Mouse (Mus musculus) CH12.LX (cell line): ENCODE results near the gene Zscan10. TPM values are rescaled to one million over a fixed set of nuclear protein-coding genes. Genes with fewer than 3 reads are reported as not detected.
A peak's percentile ranks its signal among the peaks of the same experiment; 100 is the strongest.

Experiments
- DNase-seq: peaks from one replicate; pipeline ENCODE4 v3.0.0-alpha.2; 2013; ENCODE audit errors: extremely low read depth
- H3K27ac ChIP-seq: 2 replicates; pipeline ENCODE4 v1.5.1; 2012; ENCODE audit warnings: low read depth, mild to moderate bottlenecking, control low read depth, moderate library complexity; ENCODE audit not compliant: insufficient read depth
- H3K27me3 ChIP-seq: replicated peaks from 2 replicates; pipeline ENCODE3; 2012; ENCODE audit warnings: inconsistent platforms
- H3K36me3 ChIP-seq, 2 experiments: replicated peaks in 1 of 2; 2 replicates each; pipeline versions ENCODE3 to v1.6.1; 2012; ENCODE audit warnings: inconsistent platforms in 1 of 2, low read length in 1 of 2, mild to moderate bottlenecking in 1 of 2, mixed read lengths in 1 of 2, moderate library complexity in 1 of 2; ENCODE audit not compliant: control insufficient read depth in 1 of 2, insufficient read depth in 1 of 2
- H3K4me1 ChIP-seq, 2 experiments: 2 replicates each; pipeline ENCODE4 v1.6.1; 2012; ENCODE audit warnings: inconsistent platforms in 1 of 2, moderate library complexity in 1 of 2; ENCODE audit not compliant: insufficient read depth in 2 of 2, control insufficient read depth in 1 of 2
- H3K4me2 ChIP-seq: 2 replicates; pipeline ENCODE4 v1.6.1; 2012; ENCODE audit warnings: low read depth, mild to moderate bottlenecking, control low read depth; ENCODE audit not compliant: poor library complexity, insufficient read depth, severe bottlenecking
- H3K4me3 ChIP-seq, 3 experiments: fragments of 150-350 bp in 1 of 3; sonication (generic) in 1 of 3; replicated peaks in 1 of 3; 2 replicates each; pipeline versions ENCODE3 to v1.5.1; 2011 to 2012; ENCODE audit warnings: low read depth in 2 of 3, low read length in 2 of 3, mild to moderate bottlenecking in 2 of 3, moderate library complexity in 2 of 3, control low read depth in 1 of 3, improper control_type of control experiment in 1 of 3, inconsistent platforms in 1 of 3, mixed read lengths in 1 of 3; ENCODE audit not compliant: poor library complexity in 1 of 3
- H3K79me2 ChIP-seq: replicated peaks from 2 replicates; pipeline ENCODE4 v1.6.1; 2012; ENCODE audit warnings: mild to moderate bottlenecking, moderate library complexity; ENCODE audit not compliant: control insufficient read depth, poor library complexity, insufficient read depth, severe bottlenecking; ENCODE audit errors: extremely low read depth
- H3K9ac ChIP-seq: 2 replicates; pipeline ENCODE4 v1.6.1; 2012; ENCODE audit warnings: low read depth, mild to moderate bottlenecking, control low read depth, moderate library complexity; ENCODE audit not compliant: insufficient read depth
- H3K9me3 ChIP-seq: replicated peaks from 2 replicates; pipeline ENCODE3; 2012; ENCODE audit warnings: low read length, inconsistent platforms, mixed read lengths
- CTCF ChIP-seq, 2 experiments: IDR thresholded peaks in 1 of 2; conservative IDR thresholded peaks in 1 of 2; 2 replicates each; pipeline ENCODE4 v1.5.1; 2011 to 2012; ENCODE audit warnings: low read depth in 2 of 2, low read length in 2 of 2, improper control_type of control experiment in 1 of 2, inconsistent platforms in 1 of 2, mild to moderate bottlenecking in 1 of 2, moderate library complexity in 1 of 2
- HCFC1 ChIP-seq: IDR thresholded peaks from 2 replicates; pipeline ENCODE4 v1.6.1; 2012; ENCODE audit warnings: low read depth, mild to moderate bottlenecking, inconsistent platforms, low read length, improper control_type of control experiment
- IRF4 ChIP-seq: IDR thresholded peaks from 2 replicates; pipeline ENCODE4 v1.6.1; 2014; ENCODE audit warnings: low read depth, mild to moderate bottlenecking, inconsistent platforms, low read length, improper control_type of control experiment
- MAX ChIP-seq: IDR thresholded peaks from 2 replicates; pipeline ENCODE4 v1.6.1; 2011; ENCODE audit warnings: low read length, improper control_type of control experiment
- MXI1 ChIP-seq: IDR thresholded peaks from 2 replicates; pipeline ENCODE4 v1.6.1; 2011; ENCODE audit warnings: mild to moderate bottlenecking, low read depth, low read length, improper control_type of control experiment
- MYC ChIP-seq: IDR thresholded peaks from 2 replicates; pipeline ENCODE4 v1.6.1; 2011; ENCODE audit warnings: low read depth, mild to moderate bottlenecking, improper control_type of control experiment, low read length
- NRF1 ChIP-seq: IDR thresholded peaks from 2 replicates; pipeline ENCODE4 v1.6.1; 2014; ENCODE audit warnings: low read depth, mild to moderate bottlenecking, inconsistent platforms, low read length, improper control_type of control experiment, moderate library complexity
- RAD21 ChIP-seq: IDR thresholded peaks from 2 replicates; pipeline ENCODE4 v1.6.1; 2011; ENCODE audit warnings: low read depth, mild to moderate bottlenecking, low read length, improper control_type of control experiment, moderate library complexity
- SMC3 ChIP-seq: IDR thresholded peaks from 2 replicates; pipeline ENCODE4 v1.6.1; 2011; ENCODE audit warnings: low read depth, low read length, improper control_type of control experiment
- USF1 ChIP-seq: IDR thresholded peaks from 2 replicates; pipeline ENCODE4 v1.6.1; 2014; ENCODE audit warnings: low read depth, mild to moderate bottlenecking, inconsistent platforms, low read length, improper control_type of control experiment
- ZC3H11A ChIP-seq: IDR thresholded peaks from 2 replicates; pipeline ENCODE4 v1.6.1; 2012; ENCODE audit warnings: low read depth, mild to moderate bottlenecking, inconsistent platforms, low read length, improper control_type of control experiment
- ZMIZ1 ChIP-seq: IDR thresholded peaks from 2 replicates; pipeline ENCODE4 v1.6.1; 2012; ENCODE audit warnings: low read depth, mild to moderate bottlenecking, inconsistent platforms, low read length, improper control_type of control experiment
- dilution Hi-C: fragments of 300-500 bp; cut with MboI; formaldehyde crosslinking; loops from 2 replicates; pipeline ENCODE4 v1.14.3; 2020; ENCODE audit warnings: low sequenced_read_pairs; ENCODE audit not compliant: extremely low pct_unique_long_range_greater_than_20kb, extremely low pct_ligation_motif_present
- in situ Hi-C: fragments of 300-500 bp; cut with MboI; formaldehyde crosslinking; loops from 3 replicates; pipeline ENCODE4 v1.14.3; 2019; ENCODE audit warnings: low sequenced_read_pairs, low pct_ligation_motif_present, low pct_unique_long_range_greater_than_20kb, mixed read lengths
- polyA plus RNA-seq: library from polyadenylated mRNA; unstranded; fragments of >175 nt; gene quantifications from 2 replicates; pipeline ENCODE4 v1.2.1, GENCODE M21; 2012; ENCODE audit warnings: low read depth; ENCODE audit not compliant: insufficient read length
- total RNA-seq, 2 experiments: library from RNA; depleted of rRNA; stranded (reverse); fragments of 300-350 nt in 1 of 2; fragments of >200 nt in 1 of 2; gene quantifications; 2 replicates each; pipeline ENCODE4 v1.2.3; 2012 to 2014

The Zscan10 gene
- total and polyA plus RNA-seq, 3 experiments, result not detected

DNA sequence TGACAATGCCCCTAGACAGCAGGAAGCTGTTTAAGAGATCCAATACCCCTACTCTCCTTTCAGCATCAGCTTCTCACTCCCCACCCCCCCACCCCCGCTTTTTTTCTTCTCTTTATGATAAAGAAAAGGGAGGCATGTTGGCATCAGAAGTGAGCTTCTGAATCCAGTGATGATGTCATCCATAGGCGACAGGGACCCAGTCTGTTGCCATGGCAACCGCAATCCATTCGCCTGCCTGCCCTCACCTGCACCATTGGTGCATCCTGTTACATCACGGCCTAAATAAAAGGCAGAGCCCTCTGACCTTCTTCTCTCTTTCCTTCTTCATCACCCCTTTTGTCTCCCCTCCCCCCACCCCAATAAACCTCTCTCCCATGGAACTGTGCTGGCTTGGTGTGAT lies 32.3 kb upstream of the Zscan10 start:
- peaks cover 6% of the 10 kb centered on the region for H3K27me3 ChIP-seq
- in situ Hi-C loops, result loop anchor here (5.0 kb wide), 1 partner anchor 34 kb away; the partner anchor contains the start of gene Zscan10
- H3K9ac ChIP-seq, result no peak overlapping the region
- no peaks in the 10 kb centered on the region; the same call in 1 of the 2 replicates for H3K79me2 ChIP-seq
- DNase-seq, result no peak
- H3K36me3 ChIP-seq, result no peaks in the 10 kb centered on the region
- dilution Hi-C loops, result no loop called here
- H3K4me1 ChIP-seq, result peaks cover 9 to 10% of the 10 kb centered on the region in 2 experiments
- no peak overlapping the region for H3K27ac ChIP-seq
- no peak overlapping the region for H3K4me3 ChIP-seq
- TF ChIP-seq MXI1 (peak; percentile 34; the same call in 1 of the 2 replicates), MAX (no peak)
- TF ChIP-seq, all 38 proteins: peak for 1
- Histone ChIP-seq H3K4me2 (no peak overlapping the region), H3K9me3 (no peaks in the 10 kb centered on the region)

DNA sequence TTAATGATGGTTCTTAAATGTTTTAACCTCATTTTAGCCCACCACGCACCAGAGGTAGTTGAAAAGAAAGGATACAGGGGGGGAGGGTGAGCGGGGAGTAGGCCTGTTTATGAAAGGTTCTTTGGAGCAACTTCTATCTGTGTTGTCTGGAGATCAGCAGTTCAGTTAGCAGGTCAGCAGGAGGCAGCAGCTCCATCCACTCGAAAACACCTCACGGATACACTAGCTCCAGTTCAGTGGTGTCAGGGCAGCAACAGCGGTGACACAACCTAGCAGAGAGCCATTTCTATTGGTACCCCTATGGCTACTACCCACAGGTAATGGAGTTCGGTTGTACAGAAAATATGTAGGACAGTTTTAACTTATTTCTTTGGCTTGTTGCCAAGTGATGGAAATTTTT lies 30.6 kb upstream of the Zscan10 start:
- H3K4me1 ChIP-seq, result peaks cover 6 to 7% of the 10 kb centered on the region in 2 experiments
- no peaks in the 10 kb centered on the region for H3K79me2 ChIP-seq
- dilution Hi-C loops (no loop called here), in situ Hi-C loops (no loop called here)
- H3K27me3 ChIP-seq, result peaks cover 20% of the 10 kb centered on the region
- H3K4me3 ChIP-seq, result no peak overlapping the region
- no peak overlapping the region for H3K9ac ChIP-seq
- H3K36me3 ChIP-seq, result no peaks in the 10 kb centered on the region
- H3K27ac ChIP-seq, result no peak overlapping the region
- no peak for TF ChIP-seq IRF4
- TF ChIP-seq CTCF (conservative IDR thresholded peaks at IDR 0.05 in 1 of 2, IDR thresholded peaks at IDR 0.05 in 1 of 2; ENCODE audit: low read depth in 2 of 2, low read length in 2 of 2), result peak in 1 of 2 experiments; percentile 95; a peak in 2 of 4 replicates
- TF ChIP-seq USF1, result no peak
- TF ChIP-seq ZC3H11A, result peak; percentile 54
- peak; percentile 83 for TF ChIP-seq RAD21
- peak; percentile 89 for TF ChIP-seq SMC3
- no peak for TF ChIP-seq NRF1
- DNase-seq, result peak; percentile 46
- no peaks in the 10 kb centered on the region for H3K9me3 ChIP-seq
- H3K4me2 ChIP-seq, result no peak overlapping the region

GRCm38 (mm10) chr17:23571084-23571483 lies 29.6 kb upstream of the Zscan10 start:
- dilution Hi-C loops, result no loop called here
- peak; percentile 30 for TF ChIP-seq RAD21
- TF ChIP-seq ZC3H11A, result no peak
- TF ChIP-seq SMC3, result peak; percentile 36
- TF ChIP-seq MYC, result no peak
- no peak for TF ChIP-seq HCFC1
- TF ChIP-seq CTCF (conservative IDR thresholded peaks at IDR 0.05 in 1 of 2, IDR thresholded peaks at IDR 0.05 in 1 of 2; ENCODE audit: low read depth in 2 of 2, low read length in 2 of 2), result peak in 1 of 2 experiments; percentile 41; a peak in 2 of 4 replicates
- no peak for TF ChIP-seq ZMIZ1

More at GRCm38 (mm10) chr17:23571084-23571483, 29.6 kb upstream of the Zscan10 start:
- Histone ChIP-seq H3K79me2 (no peaks in the 10 kb centered on the region), H3K4me2 (no peak overlapping the region), H3K27me3 (peaks cover 30% of the 10 kb centered on the region), H3K27ac (no peak overlapping the region), H3K4me3 (no peak overlapping the region), H3K9me3 (no peaks in the 10 kb centered on the region), H3K9ac (no peak overlapping the region), H3K36me3 (no peaks in the 10 kb centered on the region), H3K4me1 (peaks cover 4% of the 10 kb centered on the region in 2 experiments)
- DNase-seq, result no peak
- in situ Hi-C loops, result no loop called here
